Mouse (Mus musculus) liver, embryonic 14.5 days (tissue): Measurements from ENCODE around the gene Prrxl1. TPM values are rescaled to one million over a fixed set of nuclear protein-coding genes. Genes with fewer than 3 reads are reported as not detected.

ENCODE experiments used
- ATAC-seq: fragments of 200-750 bp; cut with Nextera tagmentation; 2 replicates; pipeline ENCODE4 v1.8.0; 2017; ENCODE audit warnings: moderate number of reproducible peaks, mild to moderate bottlenecking, moderate library complexity; ENCODE audit not compliant: insufficient read depth
- DNase-seq, 3 experiments: peaks; one replicate each; pipeline ENCODE4 v3.0.0-alpha.2; 2012 to 2013; ENCODE audit warnings: low read depth in 3 of 3, low spot score in 3 of 3
- H3K27ac ChIP-seq: fragments of 300-500 bp; sonication (generic); 2 replicates; pipeline ENCODE4 v1.5.1; 2014; ENCODE audit warnings: moderate library complexity, mild to moderate bottlenecking, control low read depth, inconsistent platforms
- H3K27me3 ChIP-seq: fragments of 300-500 bp; sonication (generic); 2 replicates; pipeline ENCODE4 v1.6.1; 2014; ENCODE audit warnings: mild to moderate bottlenecking, low read length, moderate library complexity; ENCODE audit not compliant: control insufficient read depth, insufficient read depth
- H3K36me3 ChIP-seq: fragments of 300-500 bp; sonication (generic); replicated peaks from 2 replicates; pipeline ENCODE4 v1.6.1; 2014; ENCODE audit warnings: low read depth; ENCODE audit not compliant: control insufficient read depth, insufficient read depth
- H3K4me1 ChIP-seq, 2 experiments: fragments of 200-500 bp in 1 of 2; fragments of 300-500 bp in 1 of 2; sonication (generic) in 1 of 2; replicated peaks; 2 replicates each; pipeline ENCODE4 v1.6.1; 2012 to 2014; ENCODE audit warnings: antibody characterized with exemption in 1 of 2, inconsistent platforms in 1 of 2, low read length in 1 of 2; ENCODE audit not compliant: control insufficient read depth in 2 of 2, insufficient read depth in 2 of 2
- H3K4me2 ChIP-seq: fragments of 300-500 bp; sonication (generic); 2 replicates; pipeline ENCODE4 v1.6.1; 2014; ENCODE audit warnings: low read depth, mild to moderate bottlenecking, control low read depth, moderate library complexity
- H3K4me3 ChIP-seq, 2 experiments: fragments of 200-500 bp in 1 of 2; fragments of 300-500 bp in 1 of 2; sonication (generic) in 1 of 2; 2 replicates each; pipeline ENCODE4 v1.5.1; 2012 to 2014; ENCODE audit warnings: low read depth in 2 of 2, low read length in 2 of 2, mild to moderate bottlenecking in 2 of 2, control low read depth in 1 of 2, inconsistent platforms in 1 of 2, moderate library complexity in 1 of 2; ENCODE audit not compliant: insufficient read depth in 1 of 2
- H3K9ac ChIP-seq: fragments of 300-500 bp; sonication (generic); replicated peaks from 2 replicates; pipeline ENCODE4 v1.6.1; 2014; ENCODE audit warnings: mild to moderate bottlenecking, control low read depth, moderate library complexity
- H3K9me3 ChIP-seq: fragments of 300-500 bp; sonication (generic); 2 replicates; pipeline ENCODE4 v1.6.1; 2016; ENCODE audit warnings: low read length, mixed read lengths; ENCODE audit not compliant: control insufficient read depth
- CTCF ChIP-seq: IDR thresholded peaks from 2 replicates; pipeline ENCODE4 v1.5.1; 2016; ENCODE audit warnings: antibody characterized with exemption, low read depth, control low read depth
- EP300 ChIP-seq: IDR thresholded peaks from 2 replicates; pipeline ENCODE4 v1.6.1; 2016; ENCODE audit warnings: antibody characterized with exemption, low read depth
- WGBS: fragments of 180-500 bp; shearing (Covaris S2); extraction: QIAGEN DNeasy Blood & Tissue Kit; methylation state at CpG from one replicate; pipeline ENCODE4 v1.1.7; 2014; ENCODE audit not compliant: insufficient replicate concordance; 5-methylcytosine and 5-hydroxymethylcytosine counted together
- polyA plus RNA-seq, 2 experiments: library from polyadenylated mRNA; depleted of rRNA in 1 of 2; stranded (reverse) in 1 of 2; unstranded in 1 of 2; fragments of >200 nt; fragmentation: Nextera tagmentation in 1 of 2; extraction: Ambion mirVana in 1 of 2; gene quantifications; 2 replicates each; pipeline versions ENCODE4 v1.2.1 to v1.2.3; 2012 to 2014

Gene Prrxl1
- polyA plus RNA-seq, 2 experiments = not detected

DNA sequence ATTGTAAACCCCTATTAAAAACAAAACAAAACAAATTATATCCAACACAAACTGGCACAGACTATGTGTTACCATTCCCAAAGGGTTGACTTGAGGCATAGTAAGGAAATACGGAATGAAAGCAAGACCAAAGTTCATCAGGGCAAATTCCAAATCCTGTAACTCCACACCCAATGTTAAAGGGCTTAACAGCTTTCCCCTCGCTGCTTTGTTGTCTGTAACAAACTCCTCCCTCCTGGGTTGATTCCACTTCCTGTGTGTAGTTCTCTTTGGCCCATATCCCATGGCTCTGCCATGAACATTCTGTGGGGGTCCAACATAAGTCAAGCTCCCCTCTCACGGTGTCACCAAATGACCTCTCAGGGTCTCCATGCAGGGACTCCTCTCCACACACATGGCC is 8.8 kb upstream of the Prrxl1 start:
- no peaks in the 10 kb centered on the region for H3K9me3 ChIP-seq
- WGBS = 46% methylated on average over 3 of the region's 3 CpGs
- TF ChIP-seq EP300 (no peak), CTCF (no peak)
- H3K9ac ChIP-seq = no peak overlapping the region
- no peak overlapping the region for H3K27ac ChIP-seq
- no peak for ATAC-seq
- H3K36me3 ChIP-seq = no peaks in the 10 kb centered on the region
- H3K4me3 ChIP-seq = no peak overlapping the region
- H3K4me2 ChIP-seq = no peak overlapping the region
- peaks cover 3% of the 10 kb centered on the region; the same call in 1 of the 2 replicates for H3K27me3 ChIP-seq
- no peak for DNase-seq
- H3K4me1 ChIP-seq = no peaks in the 10 kb centered on the region

DNA sequence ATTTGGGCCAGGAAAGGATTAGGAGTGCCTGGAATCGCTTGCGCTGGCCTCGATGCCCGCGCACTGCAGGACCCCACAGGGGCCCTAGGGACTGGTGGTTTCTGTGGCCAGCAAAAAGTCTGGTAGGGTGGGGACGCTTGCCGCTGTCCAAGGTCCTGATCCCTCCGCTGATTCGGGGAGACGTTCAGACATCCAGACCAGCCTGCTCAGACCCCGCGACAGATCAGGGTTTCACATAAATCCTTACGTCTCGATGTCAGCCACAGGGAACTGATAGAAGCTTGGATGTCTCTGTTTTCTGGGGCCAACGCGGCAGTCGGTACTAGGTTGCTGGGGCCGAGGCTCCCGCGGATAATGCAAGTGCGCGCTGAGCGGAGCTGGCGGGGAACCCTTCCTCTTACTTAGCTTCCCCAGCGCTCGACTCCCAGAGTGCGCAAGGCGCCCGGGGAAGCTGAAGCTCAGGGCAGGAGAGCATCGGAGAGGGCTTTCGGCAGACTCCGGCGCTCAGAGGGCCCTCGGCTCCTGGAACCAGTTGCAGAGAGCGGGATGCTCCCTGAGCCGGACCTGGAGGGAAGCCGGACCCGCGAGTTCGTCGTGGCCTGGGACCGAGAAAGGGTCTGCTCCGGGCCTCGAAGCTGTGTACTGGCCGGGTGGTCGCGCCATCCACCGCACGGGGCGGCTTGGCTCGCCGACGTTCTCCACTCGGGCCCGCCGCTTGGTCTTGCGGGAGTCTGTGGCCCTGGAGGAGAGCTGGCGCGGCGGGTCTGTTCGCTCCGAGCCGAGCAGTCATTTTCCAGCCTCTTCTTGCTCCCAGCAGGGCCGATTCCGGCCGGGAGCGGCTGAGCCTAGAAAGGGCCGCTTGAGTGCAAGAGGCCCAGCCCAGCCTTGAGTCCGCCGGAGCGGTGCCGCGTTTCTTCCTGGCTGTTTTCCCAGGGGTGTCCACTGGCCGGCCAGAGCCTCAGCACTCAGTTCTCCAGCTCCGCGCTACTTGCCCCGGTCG is 1.7 kb upstream of the Prrxl1 start:
- peak; percentile 17 to 42 (median 28) for DNase-seq
- no peak for ATAC-seq
- H3K36me3 ChIP-seq = no peaks in the 10 kb centered on the region
- WGBS = 2% methylated on average over 72 of the region's 78 CpGs
- H3K9me3 ChIP-seq = no peaks in the 10 kb centered on the region
- no peaks in the 10 kb centered on the region for H3K4me1 ChIP-seq
- TF ChIP-seq CTCF (no peak), EP300 (no peak)
- H3K27ac ChIP-seq = no peak overlapping the region
- no peak overlapping the region for H3K4me2 ChIP-seq
- H3K27me3 ChIP-seq = peaks cover 61% of the 10 kb centered on the region
- no peak overlapping the region for H3K9ac ChIP-seq
- H3K4me3 ChIP-seq = no peak overlapping the region

DNA sequence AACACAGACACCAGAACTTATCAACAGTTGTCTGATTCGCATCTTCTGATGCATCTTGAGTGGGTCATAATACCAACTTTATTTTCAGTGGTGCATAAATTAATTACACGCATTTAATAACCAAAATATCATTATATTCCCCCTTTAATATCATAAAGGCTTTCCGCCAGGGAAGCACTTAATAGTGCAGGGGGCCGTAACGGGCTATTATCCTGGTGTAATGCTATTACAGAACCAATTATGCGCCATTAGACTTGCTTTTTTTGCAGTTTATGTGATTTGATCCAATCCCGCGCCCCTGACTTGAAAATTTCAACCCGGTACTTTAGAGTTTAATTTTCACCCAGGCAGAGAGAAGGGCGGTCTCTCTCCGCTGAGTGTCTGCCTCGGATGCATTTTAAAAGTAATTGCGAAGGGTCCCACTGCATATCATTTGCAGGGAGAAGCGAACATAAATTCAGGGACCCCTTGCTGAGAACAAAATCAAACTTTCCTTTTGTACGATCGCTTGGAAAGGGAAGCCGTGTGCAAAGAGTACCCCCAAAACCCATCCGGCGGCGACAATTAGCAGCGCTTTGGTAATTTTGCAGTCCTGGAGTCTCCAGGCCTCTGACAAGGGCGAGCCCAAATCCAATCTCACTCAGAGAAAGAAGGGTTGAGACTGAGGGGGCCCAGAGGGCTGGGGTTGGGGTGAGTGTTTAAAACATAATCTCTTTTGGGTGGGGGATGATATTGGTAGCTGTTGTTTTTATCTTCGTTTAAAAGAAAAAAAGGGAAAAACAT is 579 bp upstream of the Prrxl1 start:
- no peak for ATAC-seq

DNA sequence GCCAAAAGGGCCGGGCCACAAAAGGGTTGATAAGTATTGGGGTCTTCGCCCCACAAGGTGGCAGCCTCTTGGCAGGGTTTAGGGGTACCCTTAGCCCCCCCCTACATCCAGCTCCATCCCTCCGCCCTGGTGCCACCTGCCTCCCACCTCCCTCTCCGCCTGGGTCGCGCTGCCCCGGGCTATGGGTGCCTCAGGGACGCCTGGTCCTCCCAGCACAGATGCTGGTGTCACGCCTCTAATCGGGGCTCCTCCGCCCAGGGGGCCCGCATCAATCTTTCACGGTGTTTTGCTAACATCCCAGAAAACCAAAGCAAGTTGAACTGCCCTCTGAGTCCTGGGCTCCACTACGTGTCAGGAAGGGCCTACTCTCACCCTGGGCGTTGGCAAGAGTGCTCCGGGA is 903 bp downstream of the Prrxl1 start:
- Histone ChIP-seq H3K9ac (no peak overlapping the region), H3K27ac (no peak overlapping the region), H3K36me3 (no peaks in the 10 kb centered on the region), H3K9me3 (no peaks in the 10 kb centered on the region), H3K4me3 (no peak overlapping the region), H3K4me1 (no peaks in the 10 kb centered on the region), H3K27me3 (peaks cover 60% of the 10 kb centered on the region), H3K4me2 (no peak overlapping the region)
- no peak for TF ChIP-seq CTCF
- TF ChIP-seq EP300 = no peak
- no peak for ATAC-seq
- DNase-seq = no peak
- 4% methylated on average over 16 of the region's 16 CpGs for WGBS

More for the DNA sequence above, 579 bp upstream of the Prrxl1 start:
- no peaks in the 10 kb centered on the region for H3K9me3 ChIP-seq
- H3K27ac ChIP-seq = no peak overlapping the region
- H3K4me2 ChIP-seq = no peak overlapping the region
- no peak overlapping the region for H3K9ac ChIP-seq
- H3K36me3 ChIP-seq = no peaks in the 10 kb centered on the region
- peaks cover 61% of the 10 kb centered on the region for H3K27me3 ChIP-seq
- TF ChIP-seq CTCF (no peak), EP300 (no peak)
- DNase-seq = no peak
- 10% methylated on average over 23 of the region's 23 CpGs for WGBS
- H3K4me1 ChIP-seq = no peaks in the 10 kb centered on the region
- H3K4me3 ChIP-seq = no peak overlapping the region

DNA sequence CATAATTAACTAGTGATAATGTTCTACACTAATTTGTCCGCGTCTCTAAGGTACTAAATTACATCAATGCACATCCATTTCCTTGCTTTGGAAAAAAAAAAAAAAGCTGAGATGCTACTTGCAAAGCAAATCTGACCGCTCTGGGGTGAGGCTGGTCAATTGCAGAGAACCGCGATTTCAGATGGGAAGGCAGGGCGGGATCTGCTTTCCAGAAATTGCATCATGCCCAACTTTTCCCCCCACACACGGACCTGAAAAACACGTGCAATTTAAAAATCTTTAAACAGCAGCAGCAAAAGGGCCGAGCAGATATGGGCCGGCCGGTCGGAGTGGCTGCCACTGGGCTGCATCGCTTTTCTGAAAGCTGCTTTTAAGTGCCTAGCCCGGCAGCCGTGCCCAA is 6.3 kb downstream of the Prrxl1 start:
- H3K27me3 ChIP-seq = peaks cover 10% of the 10 kb centered on the region
- WGBS = 54% methylated on average over 15 of the region's 15 CpGs
- TF ChIP-seq EP300 (no peak), CTCF (no peak)
- DNase-seq (no peak), ATAC-seq (no peak)
- no peaks in the 10 kb centered on the region for H3K4me1 ChIP-seq
- H3K4me2 ChIP-seq = no peak overlapping the region
- no peak overlapping the region for H3K9ac ChIP-seq
- H3K27ac ChIP-seq = no peak overlapping the region
- H3K4me3 ChIP-seq = no peak overlapping the region
- H3K36me3 ChIP-seq = no peaks in the 10 kb centered on the region
- no peaks in the 10 kb centered on the region for H3K9me3 ChIP-seq
